Mouse (Mus musculus) liver, embryonic 14.5 days (tissue): ENCODE measurements around the gene Mpi. TPM values are rescaled to one million over a fixed set of nuclear protein-coding genes. Genes with fewer than 3 reads are reported as not detected.

ENCODE experiments used
- ATAC-seq: fragments of 200-750 bp; cut with Nextera tagmentation; 2 replicates; pipeline ENCODE4 v1.8.0; 2017; ENCODE audit warnings: moderate number of reproducible peaks, mild to moderate bottlenecking, moderate library complexity; ENCODE audit not compliant: insufficient read depth
- DNase-seq, 3 experiments: peaks; one replicate each; pipeline ENCODE4 v3.0.0-alpha.2; 2012 to 2013; ENCODE audit warnings: low read depth in 3 of 3, low spot score in 3 of 3
- H3K27ac ChIP-seq: fragments of 300-500 bp; sonication (generic); 2 replicates; pipeline ENCODE4 v1.5.1; 2014; ENCODE audit warnings: moderate library complexity, mild to moderate bottlenecking, control low read depth, inconsistent platforms
- H3K27me3 ChIP-seq: fragments of 300-500 bp; sonication (generic); 2 replicates; pipeline ENCODE4 v1.6.1; 2014; ENCODE audit warnings: mild to moderate bottlenecking, low read length, moderate library complexity; ENCODE audit not compliant: control insufficient read depth, insufficient read depth
- H3K36me3 ChIP-seq: fragments of 300-500 bp; sonication (generic); replicated peaks from 2 replicates; pipeline ENCODE4 v1.6.1; 2014; ENCODE audit warnings: low read depth; ENCODE audit not compliant: control insufficient read depth, insufficient read depth
- H3K4me1 ChIP-seq, 2 experiments: fragments of 200-500 bp in 1 of 2; fragments of 300-500 bp in 1 of 2; sonication (generic) in 1 of 2; replicated peaks; 2 replicates each; pipeline ENCODE4 v1.6.1; 2012 to 2014; ENCODE audit warnings: antibody characterized with exemption in 1 of 2, inconsistent platforms in 1 of 2, low read length in 1 of 2; ENCODE audit not compliant: control insufficient read depth in 2 of 2, insufficient read depth in 2 of 2
- H3K4me2 ChIP-seq: fragments of 300-500 bp; sonication (generic); 2 replicates; pipeline ENCODE4 v1.6.1; 2014; ENCODE audit warnings: low read depth, mild to moderate bottlenecking, control low read depth, moderate library complexity
- H3K4me3 ChIP-seq, 2 experiments: fragments of 200-500 bp in 1 of 2; fragments of 300-500 bp in 1 of 2; sonication (generic) in 1 of 2; 2 replicates each; pipeline ENCODE4 v1.5.1; 2012 to 2014; ENCODE audit warnings: low read depth in 2 of 2, low read length in 2 of 2, mild to moderate bottlenecking in 2 of 2, control low read depth in 1 of 2, inconsistent platforms in 1 of 2, moderate library complexity in 1 of 2; ENCODE audit not compliant: insufficient read depth in 1 of 2
- H3K9ac ChIP-seq: fragments of 300-500 bp; sonication (generic); replicated peaks from 2 replicates; pipeline ENCODE4 v1.6.1; 2014; ENCODE audit warnings: mild to moderate bottlenecking, control low read depth, moderate library complexity
- H3K9me3 ChIP-seq: fragments of 300-500 bp; sonication (generic); 2 replicates; pipeline ENCODE4 v1.6.1; 2016; ENCODE audit warnings: low read length, mixed read lengths; ENCODE audit not compliant: control insufficient read depth
- CTCF ChIP-seq: IDR thresholded peaks from 2 replicates; pipeline ENCODE4 v1.5.1; 2016; ENCODE audit warnings: antibody characterized with exemption, low read depth, control low read depth
- EP300 ChIP-seq: IDR thresholded peaks from 2 replicates; pipeline ENCODE4 v1.6.1; 2016; ENCODE audit warnings: antibody characterized with exemption, low read depth
- polyA plus RNA-seq, 2 experiments: library from polyadenylated mRNA; depleted of rRNA in 1 of 2; stranded (reverse) in 1 of 2; unstranded in 1 of 2; fragments of >200 nt; fragmentation: Nextera tagmentation in 1 of 2; extraction: Ambion mirVana in 1 of 2; gene quantifications; 2 replicates each; pipeline versions ENCODE4 v1.2.1 to v1.2.3; 2012 to 2014

Gene Mpi
- polyA plus RNA-seq, 2 experiments: 6.7 to 8.1 TPM

- peaks cover 11% of the 10 kb centered on the region for H3K27me3 ChIP-seq
- TF ChIP-seq EP300 (no peak), CTCF (no peak)
These were observed 57.6 kb downstream of the Mpi start for GRCm38 (mm10) chr9:57494970-57495369.

More at GRCm38 (mm10) chr9:57494970-57495369, 57.6 kb downstream of the Mpi start:
- Histone ChIP-seq H3K27ac (no peak overlapping the region), H3K9me3 (no peaks in the 10 kb centered on the region; the same call in 1 of the 2 replicates), H3K36me3 (no peaks in the 10 kb centered on the region), H3K4me1 (0 out of 4 replicates have a peak, but pooled peaks cover 0 to 1% of the 10 kb centered on the region in 2 experiments), H3K9ac (no peak overlapping the region), H3K4me2 (no peak overlapping the region), H3K4me3 (no peak overlapping the region)
- DNase-seq: no peak
- ATAC-seq: no peak

Other genes with a start within 250 kb of the Mpi start
- gene Ppcdc, start 112.6 kb downstream of the Mpi start, polyA plus RNA-seq (2012; rRNA removed): 9.4 and 10.0 TPM in 2 replicates
- 7.4 and 9.4 TPM in 2 replicates for gene Ppcdc, start 112.6 kb downstream of the Mpi start, polyA plus RNA-seq (2014; fragmentation: Nextera tagmentation; extraction: Ambion mirVana)
- gene Scamp5, start 84.7 kb downstream of the Mpi start, polyA plus RNA-seq (2012; rRNA removed): 9.1 and 9.2 TPM in 2 replicates
- 4.5 and 5.2 TPM in 2 replicates for gene Scamp5, start 84.7 kb downstream of the Mpi start, polyA plus RNA-seq (2014; fragmentation: Nextera tagmentation; extraction: Ambion mirVana)
- 0.09 and 0.18 TPM in 2 replicates for gene Rpp25, start 48.7 kb downstream of the Mpi start, polyA plus RNA-seq (2012; rRNA removed)
- 0.39 and 0.54 TPM in 2 replicates for gene Rpp25, start 48.7 kb downstream of the Mpi start, polyA plus RNA-seq (2014; fragmentation: Nextera tagmentation; extraction: Ambion mirVana)
- gene Cox5a, start 31.5 kb downstream of the Mpi start, polyA plus RNA-seq (2012; rRNA removed): 104 and 121 TPM in 2 replicates
- 316 and 317 TPM in 2 replicates for gene Cox5a, start 31.5 kb downstream of the Mpi start, polyA plus RNA-seq (2014; fragmentation: Nextera tagmentation; extraction: Ambion mirVana)
- 2.0 and 3.1 TPM in 2 replicates for gene Fam219b, start 15.2 kb downstream of the Mpi start, polyA plus RNA-seq (2012; rRNA removed)
- gene Fam219b, start 15.2 kb downstream of the Mpi start, polyA plus RNA-seq (2014; fragmentation: Nextera tagmentation; extraction: Ambion mirVana): 4.8 and 5.9 TPM in 2 replicates
- gene Scamp2, start 8.2 kb upstream of the Mpi start, polyA plus RNA-seq (2012; rRNA removed): 13.9 and 15.6 TPM in 2 replicates
- gene Scamp2, start 8.2 kb upstream of the Mpi start, polyA plus RNA-seq (2014; fragmentation: Nextera tagmentation; extraction: Ambion mirVana): 20.7 and 21.1 TPM in 2 replicates
- gene Ulk3, start 36.7 kb upstream of the Mpi start, polyA plus RNA-seq (2012; rRNA removed): 4.5 and 5.1 TPM in 2 replicates
- 2.0 and 2.3 TPM in 2 replicates for gene Ulk3, start 36.7 kb upstream of the Mpi start, polyA plus RNA-seq (2014; fragmentation: Nextera tagmentation; extraction: Ambion mirVana)
- gene Cplx3, start 53.5 kb upstream of the Mpi start, polyA plus RNA-seq (2012; rRNA removed): not detected in 2 replicates
- gene Cplx3, start 53.5 kb upstream of the Mpi start, polyA plus RNA-seq (2014; fragmentation: Nextera tagmentation; extraction: Ambion mirVana): not detected in 2 replicates
- gene Lman1l, start 68.0 kb upstream of the Mpi start, polyA plus RNA-seq (2012; rRNA removed): not detected in 2 replicates
- not detected in 2 replicates for gene Lman1l, start 68.0 kb upstream of the Mpi start, polyA plus RNA-seq (2014; fragmentation: Nextera tagmentation; extraction: Ambion mirVana)
- 22.7 and 26.3 TPM in 2 replicates for gene Csk, start 100.9 kb upstream of the Mpi start, polyA plus RNA-seq (2012; rRNA removed)
- gene Csk, start 100.9 kb upstream of the Mpi start, polyA plus RNA-seq (2014; fragmentation: Nextera tagmentation; extraction: Ambion mirVana): 11.1 and 13.8 TPM in 2 replicates
- gene Cyp1a2, start 130.9 kb upstream of the Mpi start, polyA plus RNA-seq (2012; rRNA removed): 0.06 and 0.11 TPM in 2 replicates
- gene Cyp1a2, start 130.9 kb upstream of the Mpi start, polyA plus RNA-seq (2014; fragmentation: Nextera tagmentation; extraction: Ambion mirVana): 0.11 and 0.18 TPM in 2 replicates
- gene Cyp1a1, start 135.2 kb upstream of the Mpi start, polyA plus RNA-seq (2012; rRNA removed): 0.13 and 0.15 TPM in 2 replicates
- not detected in 2 replicates for gene Cyp1a1, start 135.2 kb upstream of the Mpi start, polyA plus RNA-seq (2014; fragmentation: Nextera tagmentation; extraction: Ambion mirVana)
- 6.9 and 7.2 TPM in 2 replicates for gene Edc3, start 155.8 kb upstream of the Mpi start, polyA plus RNA-seq (2012; rRNA removed)
- gene Edc3, start 155.8 kb upstream of the Mpi start, polyA plus RNA-seq (2014; fragmentation: Nextera tagmentation; extraction: Ambion mirVana): 10.3 and 12.8 TPM in 2 replicates
- 110 and 136 TPM in 2 replicates for gene Clk3, start 213.1 kb upstream of the Mpi start, polyA plus RNA-seq (2012; rRNA removed)
- 88.0 and 95.0 TPM in 2 replicates for gene Clk3, start 213.1 kb upstream of the Mpi start, polyA plus RNA-seq (2014; fragmentation: Nextera tagmentation; extraction: Ambion mirVana)